Mouse (Mus musculus) MEL (cell line): ENCODE results near the gene Grin2d. TPM values are rescaled to one million over a fixed set of nuclear protein-coding genes. Genes with fewer than 3 reads are reported as not detected.

Experiments used
- DNase-seq: peaks from one replicate; pipeline ENCODE4 v3.0.0; 2011; ENCODE audit warnings: low read depth, low spot score
- H3K27ac ChIP-seq: 2 replicates; pipeline ENCODE4 v1.5.1; 2012; ENCODE audit warnings: low read depth, mild to moderate bottlenecking, control low read depth, low read length, moderate library complexity; ENCODE audit not compliant: control insufficient read depth
- H3K27me3 ChIP-seq, 2 experiments: fragments of 150-350 bp in 1 of 2; sonication (generic) in 1 of 2; 2 replicates each; pipeline ENCODE4 v1.6.1; 2012; ENCODE audit warnings: low read length in 2 of 2, mild to moderate bottlenecking in 2 of 2, improper control_type of control experiment in 1 of 2, moderate library complexity in 1 of 2; ENCODE audit not compliant: insufficient read depth in 2 of 2, control insufficient read depth in 1 of 2
- H3K36me3 ChIP-seq, 2 experiments: 2 replicates each; pipeline ENCODE4 v1.6.1; 2012 to 2014; ENCODE audit warnings: low read length in 2 of 2, improper control_type of control experiment in 1 of 2, inconsistent platforms in 1 of 2, mild to moderate bottlenecking in 1 of 2; ENCODE audit not compliant: insufficient read depth in 2 of 2, control insufficient read depth in 1 of 2
- H3K4me1 ChIP-seq, 2 experiments: fragments of 150-350 bp in 1 of 2; sonication (generic) in 1 of 2; 2 replicates each; pipeline ENCODE4 v1.6.1; 2012; ENCODE audit warnings: low read length in 2 of 2, improper control_type of control experiment in 1 of 2, mild to moderate bottlenecking in 1 of 2; ENCODE audit not compliant: insufficient read depth in 2 of 2, control insufficient read depth in 1 of 2
- H3K4me3 ChIP-seq, 2 experiments: fragments of 150-350 bp in 1 of 2; sonication (generic) in 1 of 2; 2 replicates each; pipeline ENCODE4 v1.5.1; 2012; ENCODE audit warnings: low read depth in 2 of 2, low read length in 2 of 2, mild to moderate bottlenecking in 2 of 2, moderate library complexity in 2 of 2, control low read depth in 1 of 2, improper control_type of control experiment in 1 of 2; ENCODE audit not compliant: control insufficient read depth in 1 of 2, insufficient read depth in 1 of 2
- H3K79me2 ChIP-seq: 2 replicates; pipeline ENCODE4 v1.6.1; 2012; ENCODE audit warnings: mild to moderate bottlenecking, low read length, moderate library complexity; ENCODE audit not compliant: control insufficient read depth, poor library complexity, insufficient read depth
- H3K9ac ChIP-seq: 2 replicates; pipeline ENCODE4 v1.6.1; 2012; ENCODE audit warnings: low read depth, mild to moderate bottlenecking, control low read depth, low read length, moderate library complexity; ENCODE audit not compliant: control insufficient read depth, poor library complexity, severe bottlenecking
- H3K9me3 ChIP-seq: fragments of 150-350 bp; sonication (generic); replicated peaks from 2 replicates; pipeline ENCODE4 v1.6.1; 2012; ENCODE audit warnings: mild to moderate bottlenecking, low read length, improper control_type of control experiment, moderate library complexity; ENCODE audit not compliant: insufficient read depth
- BHLHE40 ChIP-seq: IDR thresholded peaks from 2 replicates; pipeline ENCODE4 v1.6.1; 2012; ENCODE audit warnings: low read depth, mild to moderate bottlenecking, inconsistent platforms, low read length, improper control_type of control experiment, borderline replicate concordance
- CHD1 ChIP-seq: IDR thresholded peaks from 2 replicates; pipeline ENCODE4 v1.6.1; 2012; ENCODE audit warnings: low read depth, mild to moderate bottlenecking, inconsistent platforms, low read length, improper control_type of control experiment
- E2F4 ChIP-seq: IDR thresholded peaks from 2 replicates; pipeline ENCODE4 v1.6.1; 2011; ENCODE audit warnings: low read depth, low read length, improper control_type of control experiment, borderline replicate concordance
- ETS1 ChIP-seq: IDR thresholded peaks from 2 replicates; pipeline ENCODE4 v1.6.1; 2012; ENCODE audit warnings: low read depth, mild to moderate bottlenecking, inconsistent platforms, low read length, improper control_type of control experiment, moderate library complexity
- GABPA ChIP-seq: IDR thresholded peaks from 2 replicates; pipeline ENCODE4 v1.6.1; 2012; ENCODE audit warnings: low read depth, mild to moderate bottlenecking, inconsistent platforms, low read length, improper control_type of control experiment, moderate library complexity
- MAFK ChIP-seq: IDR thresholded peaks from 2 replicates; pipeline ENCODE4 v1.6.1; 2011; ENCODE audit warnings: low read depth, mild to moderate bottlenecking, low read length, improper control_type of control experiment, borderline replicate concordance
- MEF2A ChIP-seq: IDR thresholded peaks from 2 replicates; pipeline ENCODE4 v1.6.1; 2014; ENCODE audit warnings: low read depth, mild to moderate bottlenecking, inconsistent platforms, low read length, improper control_type of control experiment; ENCODE audit not compliant: poor library complexity, insufficient replicate concordance, severe bottlenecking; ENCODE audit errors: extremely low read depth
- MXI1 ChIP-seq: IDR thresholded peaks from 2 replicates; pipeline ENCODE4 v1.6.1; 2011; ENCODE audit warnings: mild to moderate bottlenecking, low read depth, low read length, improper control_type of control experiment
- POLR2A ChIP-seq, 2 experiments: IDR thresholded peaks; 2 replicates each; pipeline ENCODE4 v1.6.1; 2011 to 2012; ENCODE audit warnings: low read length in 2 of 2, mild to moderate bottlenecking in 2 of 2, control low read depth in 1 of 2, improper control_type of control experiment in 1 of 2, low read depth in 1 of 2, moderate library complexity in 1 of 2; ENCODE audit not compliant: control insufficient read depth in 1 of 2, insufficient read depth in 1 of 2, poor library complexity in 1 of 2
- POLR2AphosphoS2 ChIP-seq: IDR thresholded peaks from 2 replicates; pipeline ENCODE4 v1.6.1; 2011; ENCODE audit warnings: low read length, improper control_type of control experiment
- POLR2AphosphoS5 ChIP-seq: IDR thresholded peaks from 2 replicates; pipeline ENCODE4 v1.6.1; 2012; ENCODE audit warnings: low read depth, borderline replicate concordance, mild to moderate bottlenecking, inconsistent platforms, low read length, moderate library complexity, mixed read lengths
- RCOR1 ChIP-seq: IDR thresholded peaks from 2 replicates; pipeline ENCODE4 v1.6.1; 2012; ENCODE audit warnings: low read depth, mild to moderate bottlenecking, inconsistent platforms, low read length, improper control_type of control experiment
- SIN3A ChIP-seq: IDR thresholded peaks from 2 replicates; pipeline ENCODE4 v1.6.1; 2012; ENCODE audit warnings: low read length, improper control_type of control experiment, inconsistent platforms
- SMC3 ChIP-seq: IDR thresholded peaks from 2 replicates; pipeline ENCODE4 v1.6.1; 2011; ENCODE audit warnings: low read depth, low read length, improper control_type of control experiment
- TBP ChIP-seq: IDR thresholded peaks from 2 replicates; pipeline ENCODE4 v1.8.0; 2011; ENCODE audit warnings: low read depth, low read length, improper control_type of control experiment
- USF1 ChIP-seq: IDR thresholded peaks from 2 replicates; pipeline ENCODE4 v1.6.1; 2014; ENCODE audit warnings: low read depth, mild to moderate bottlenecking, inconsistent platforms, low read length, improper control_type of control experiment, moderate library complexity
- USF2 ChIP-seq, 2 experiments: IDR thresholded peaks; 2 replicates each; pipeline ENCODE4 v1.6.1; 2011 to 2012; ENCODE audit warnings: improper control_type of control experiment in 2 of 2, low read length in 2 of 2, borderline replicate concordance in 1 of 2, inconsistent platforms in 1 of 2, low read depth in 1 of 2, mild to moderate bottlenecking in 1 of 2; ENCODE audit not compliant: insufficient read depth in 1 of 2
- ZMIZ1 ChIP-seq: IDR thresholded peaks from 2 replicates; pipeline ENCODE4 v1.6.1; 2012; ENCODE audit warnings: low read depth, mild to moderate bottlenecking, inconsistent platforms, low read length, improper control_type of control experiment, moderate library complexity
- ZNF384 ChIP-seq: IDR thresholded peaks from 2 replicates; pipeline ENCODE4 v1.6.1; 2012; ENCODE audit warnings: low read depth, mild to moderate bottlenecking, inconsistent platforms, low read length, improper control_type of control experiment
- polyA plus RNA-seq, 2 experiments: library from polyadenylated mRNA; stranded (reverse) in 1 of 2; unstranded in 1 of 2; fragments of >175 nt in 1 of 2; fragments of >200 nt in 1 of 2; gene quantifications; 2 replicates each; pipeline versions ENCODE4 v1.2.1 to v1.2.4; 2012; ENCODE audit warnings: low replicate concordance in 2 of 2, low read depth in 1 of 2; ENCODE audit not compliant: insufficient read length in 2 of 2, insufficient read depth in 1 of 2, missing spikeins in 1 of 2
- total RNA-seq: library from RNA; depleted of rRNA; stranded (reverse); fragments of 300-350 nt; gene quantifications from 2 replicates; pipeline ENCODE4 v1.2.3, GENCODE M21; 2012

The Grin2d gene
- total and polyA plus RNA-seq, 3 experiments: 0.19 to 0.57 TPM; not detected in 1

- no peak within 1 kb of the TSS for H3K27ac ChIP-seq
- peaks cover 0 to 3% of the 10 kb centered on the region in 2 experiments; a peak in 2 of 4 replicates for H3K4me1 ChIP-seq
- TF ChIP-seq ZNF384: no peak
- no peak for TF ChIP-seq BHLHE40
- no peak for TF ChIP-seq ETS1
- TF ChIP-seq POLR2A (IDR thresholded peaks at IDR 0.05; ENCODE audit: control insufficient read depth in 1 of 2, insufficient read depth in 1 of 2, low read depth in 1 of 2, low read length in 2 of 2, poor library complexity in 1 of 2): no peak
- no peak for TF ChIP-seq POLR2AphosphoS2
- H3K79me2 ChIP-seq: peaks cover 12% of the 10 kb centered on the region
- no peak within 1 kb of the TSS for H3K9ac ChIP-seq
- H3K9me3 ChIP-seq: no peaks in the 10 kb centered on the region
- H3K27me3 ChIP-seq: no peaks in the 10 kb centered on the region
- no peak within 1 kb of the TSS for H3K4me3 ChIP-seq
- DNase-seq: no peak
- H3K36me3 ChIP-seq: peaks cover 6 to 8% of the 10 kb centered on the region in 2 experiments
Measured at GRCm38 (mm10) chr7:45824598-45824997, 53.6 kb downstream of the Grin2d start, which contains the start of gene Kcnj14. Gene Kcnj14 (minus strand): TSS chr7:45824782.

- Histone ChIP-seq H3K4me3 (no peak overlapping the region), H3K27me3 (no peaks in the 10 kb centered on the region), H3K79me2 (no peaks in the 10 kb centered on the region)
- no peak for DNase-seq
- TF ChIP-seq MAFK: no peak
- no peak for TF ChIP-seq ZMIZ1
- TF ChIP-seq MXI1: no peak
- TF ChIP-seq RCOR1: no peak
- no peak for TF ChIP-seq SMC3
- TF ChIP-seq E2F4: no peak
- no peak for TF ChIP-seq USF1
- TF ChIP-seq SIN3A: no peak
- no peak for TF ChIP-seq TBP
- no peak for TF ChIP-seq GABPA
- TF ChIP-seq POLR2A (IDR thresholded peaks at IDR 0.05; ENCODE audit: control insufficient read depth in 1 of 2, insufficient read depth in 1 of 2, low read depth in 1 of 2, low read length in 2 of 2, poor library complexity in 1 of 2): no peak
- TF ChIP-seq MEF2A: no peak
- no peak for TF ChIP-seq USF2 (IDR thresholded peaks at IDR 0.05; ENCODE audit: borderline replicate concordance in 1 of 2, insufficient read depth in 1 of 2, low read depth in 1 of 2, low read length in 2 of 2)
- TF ChIP-seq CHD1: no peak
- TF ChIP-seq POLR2AphosphoS5: no peak
- TF ChIP-seq, all 39 proteins: peak for 0
- H3K36me3 ChIP-seq: peaks cover 0 to 4% of the 10 kb centered on the region in 2 experiments; a peak in 2 of 4 replicates
- no peak overlapping the region for H3K9ac ChIP-seq
- H3K27ac ChIP-seq: no peak overlapping the region
- no peaks in the 10 kb centered on the region for H3K9me3 ChIP-seq
- no peaks in the 10 kb centered on the region for H3K4me1 ChIP-seq
Measured at GRCm38 (mm10) chr7:45820913-45821312, 57.3 kb downstream of the Grin2d start.
